Mouse (Mus musculus) C2C12 (cell line): ENCODE measurements around the gene Orai3.

ENCODE experiments used
- CTCF ChIP-seq: IDR thresholded peaks from one replicate; pipeline ENCODE4 v1.5.1; 2011; ENCODE audit not compliant: control insufficient read depth, insufficient read depth, insufficient read length
- USF1 ChIP-seq: IDR thresholded peaks from one replicate; pipeline ENCODE4 v1.6.1; 2011; ENCODE audit warnings: low read depth, mild to moderate bottlenecking, control low read depth, moderate library complexity

DNA sequence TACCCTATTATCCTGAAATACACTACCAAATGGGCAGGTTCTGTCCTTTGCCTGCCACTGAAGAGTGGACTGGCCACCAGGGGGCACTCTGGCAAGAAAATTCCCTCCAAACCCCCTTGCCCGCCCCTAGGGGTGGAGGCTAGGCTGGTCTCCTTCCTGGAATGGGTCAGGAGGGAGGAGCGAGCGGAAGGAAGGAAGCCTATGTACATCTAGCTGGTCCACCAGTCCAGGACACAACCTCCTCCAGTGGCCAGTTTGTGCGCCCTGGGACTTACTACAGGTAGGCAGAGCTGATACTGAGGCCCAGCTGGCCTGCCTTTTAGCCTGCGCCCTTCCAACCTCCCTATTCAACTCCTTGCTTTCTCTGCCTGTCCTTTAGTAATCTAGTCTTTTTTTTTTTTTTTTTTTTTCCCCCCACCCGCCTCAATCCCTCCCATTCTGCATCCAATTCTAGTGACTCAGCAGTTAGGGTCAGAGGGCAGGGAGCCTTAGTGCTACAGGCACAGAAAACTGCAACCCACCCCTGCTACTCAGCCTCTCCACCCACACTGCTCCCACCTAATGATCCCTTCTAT is 30.9 kb downstream of the Orai3 start, which contains the start of gene Hsd3b7:
- TF ChIP-seq CTCF: peak; percentile 44
- no peak for TF ChIP-seq USF1
